Mouse (Mus musculus) lung, postnatal 0 days (tissue): ENCODE measurements around the gene Rhpn2. TPM values are rescaled to one million over a fixed set of nuclear protein-coding genes. Genes with fewer than 3 reads are reported as not detected.

ENCODE experiments used
- ATAC-seq: fragments of 200-750 bp; cut with Nextera tagmentation; 2 replicates; pipeline ENCODE4 v1.8.0; 2017; ENCODE audit warnings: moderate library complexity
- DNase-seq: peaks from one replicate; pipeline ENCODE4 v3.0.0-alpha.2; 2016; ENCODE audit warnings: low spot score
- H3K27ac ChIP-seq: fragments of 300-500 bp; sonication (generic); 2 replicates; pipeline ENCODE4 v1.5.1; 2014; ENCODE audit warnings: antibody characterized with exemption, mild to moderate bottlenecking, low read length, mixed read lengths
- H3K27me3 ChIP-seq: fragments of 300-500 bp; sonication (generic); replicated peaks from 2 replicates; pipeline ENCODE4 v1.6.1; 2014; ENCODE audit warnings: low read length, mixed read lengths; ENCODE audit not compliant: insufficient read depth
- H3K36me3 ChIP-seq: fragments of 300-500 bp; sonication (generic); 2 replicates; pipeline ENCODE4 v1.6.1; 2014; ENCODE audit warnings: low read length, mixed read lengths; ENCODE audit not compliant: insufficient read depth
- H3K4me1 ChIP-seq: fragments of 300-500 bp; sonication (generic); 2 replicates; pipeline ENCODE4 v1.6.1; 2014; ENCODE audit warnings: antibody characterized with exemption, low read depth, low read length, mixed read lengths; ENCODE audit not compliant: insufficient read depth
- H3K4me2 ChIP-seq: fragments of 300-500 bp; sonication (generic); replicated peaks from 2 replicates; pipeline ENCODE4 v1.6.1; 2014; ENCODE audit warnings: low read depth, mild to moderate bottlenecking, low read length, moderate library complexity, mixed read lengths
- H3K4me3 ChIP-seq: fragments of 300-500 bp; sonication (generic); 2 replicates; pipeline ENCODE4 v1.5.1; 2014; ENCODE audit warnings: low read depth, low read length
- H3K9ac ChIP-seq: fragments of 300-500 bp; sonication (generic); replicated peaks from 2 replicates; pipeline ENCODE4 v1.6.1; 2014; ENCODE audit warnings: low read depth, mild to moderate bottlenecking
- H3K9me3 ChIP-seq: fragments of 300-500 bp; sonication (generic); 2 replicates; pipeline ENCODE4 v1.6.1; 2016; ENCODE audit warnings: low read length, mixed read lengths
- CTCF ChIP-seq: IDR thresholded peaks from 2 replicates; pipeline ENCODE4 v1.5.1; 2016; ENCODE audit warnings: antibody characterized with exemption, mild to moderate bottlenecking
- EP300 ChIP-seq: IDR thresholded peaks from 2 replicates; pipeline ENCODE4 v1.6.1; 2016; ENCODE audit warnings: antibody characterized with exemption, mild to moderate bottlenecking, control low read depth
- WGBS: fragments of 180-500 bp; shearing (Covaris S2); extraction: QIAGEN DNeasy Blood & Tissue Kit; methylation state at CpG from one replicate; pipeline ENCODE4 v1.1.7; 2014; 5-methylcytosine and 5-hydroxymethylcytosine counted together
- polyA plus RNA-seq: library from polyadenylated mRNA; unstranded; fragments of >200 nt; fragmentation: Nextera tagmentation; extraction: Ambion mirVana; gene quantifications from 2 replicates; pipeline ENCODE4 v1.2.1, GENCODE M21; 2015

Rhpn2 gene
- polyA plus RNA-seq, 1 experiment from 2014 or later, result 4.6 TPM

DNA sequence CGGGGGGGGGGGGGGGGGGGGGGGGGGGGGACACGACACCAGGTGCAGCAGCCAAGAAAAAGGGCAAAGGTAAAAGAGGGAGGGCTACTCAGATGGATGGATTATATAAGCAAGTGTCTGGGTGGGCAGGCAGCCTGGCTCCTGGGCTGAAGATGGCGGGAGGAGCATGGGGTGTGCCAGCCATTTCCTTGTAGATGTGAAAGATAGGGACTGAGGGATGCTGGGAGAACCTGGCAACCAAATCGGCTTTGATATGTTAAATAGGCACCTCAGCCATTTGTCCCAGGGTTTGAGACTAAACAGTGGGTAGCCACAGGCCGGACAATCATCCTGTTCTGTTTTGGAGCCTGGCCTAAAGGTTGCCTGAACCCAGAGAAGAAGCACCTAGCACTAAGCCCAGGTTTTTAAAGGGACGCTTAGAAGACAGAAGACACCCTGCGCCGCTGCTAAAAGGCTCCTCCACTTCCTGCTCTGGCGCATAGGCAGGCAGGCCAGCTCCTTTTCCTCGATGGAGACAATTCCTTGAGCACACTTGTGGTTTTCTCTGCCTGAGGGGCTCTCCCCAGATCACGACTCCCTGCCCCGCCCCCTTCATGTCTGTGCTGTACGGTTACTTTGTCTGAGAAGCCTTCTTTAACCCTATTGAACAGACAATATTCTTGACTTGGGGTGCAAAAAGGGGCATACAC is 11.1 kb upstream of the Rhpn2 start:
- TF ChIP-seq EP300 (no peak), CTCF (no peak)
- no peak overlapping the region for H3K9ac ChIP-seq
- H3K4me2 ChIP-seq, result no peak overlapping the region
- no peak for ATAC-seq
- no peaks in the 10 kb centered on the region for H3K4me1 ChIP-seq
- no peak for DNase-seq
- H3K36me3 ChIP-seq, result no peaks in the 10 kb centered on the region
- 11% methylated on average over 11 of the region's 13 CpGs for WGBS
- no peaks in the 10 kb centered on the region for H3K27me3 ChIP-seq
- H3K27ac ChIP-seq, result no peak overlapping the region
- H3K4me3 ChIP-seq, result no peak overlapping the region
- no peaks in the 10 kb centered on the region for H3K9me3 ChIP-seq

DNA sequence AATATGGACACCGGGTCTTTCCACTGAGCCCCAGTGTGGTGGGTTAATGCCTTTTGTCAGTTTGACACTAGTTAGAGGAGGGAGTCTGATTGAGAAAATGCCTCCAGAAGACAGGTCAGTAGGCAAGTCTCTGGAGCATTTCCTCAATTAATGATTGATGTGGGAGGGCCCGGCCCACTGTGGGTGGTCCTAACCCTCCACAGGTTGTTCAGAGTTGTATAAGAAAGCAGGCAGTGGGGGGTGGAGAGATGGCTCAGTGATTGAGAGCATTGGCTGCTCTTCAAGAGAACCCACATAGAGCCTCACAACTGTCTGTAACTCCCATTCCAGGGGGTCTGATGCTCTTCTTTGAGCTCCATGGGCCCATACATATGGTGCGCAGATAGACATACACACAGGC is 2.4 kb upstream of the Rhpn2 start:
- Histone ChIP-seq H3K27ac (no peak overlapping the region), H3K36me3 (no peaks in the 10 kb centered on the region), H3K27me3 (0 out of 2 replicates have a peak, but pooled peaks cover 3% of the 10 kb centered on the region), H3K9me3 (no peaks in the 10 kb centered on the region), H3K4me2 (no peak overlapping the region), H3K4me3 (no peak overlapping the region), H3K9ac (no peak overlapping the region), H3K4me1 (0 out of 2 replicates have a peak, but pooled peaks cover 6% of the 10 kb centered on the region)
- DNase-seq, result no peak
- TF ChIP-seq CTCF (no peak), EP300 (no peak)
- no peak for ATAC-seq
- 62% methylated on average over 3 of the region's 3 CpGs for WGBS

DNA sequence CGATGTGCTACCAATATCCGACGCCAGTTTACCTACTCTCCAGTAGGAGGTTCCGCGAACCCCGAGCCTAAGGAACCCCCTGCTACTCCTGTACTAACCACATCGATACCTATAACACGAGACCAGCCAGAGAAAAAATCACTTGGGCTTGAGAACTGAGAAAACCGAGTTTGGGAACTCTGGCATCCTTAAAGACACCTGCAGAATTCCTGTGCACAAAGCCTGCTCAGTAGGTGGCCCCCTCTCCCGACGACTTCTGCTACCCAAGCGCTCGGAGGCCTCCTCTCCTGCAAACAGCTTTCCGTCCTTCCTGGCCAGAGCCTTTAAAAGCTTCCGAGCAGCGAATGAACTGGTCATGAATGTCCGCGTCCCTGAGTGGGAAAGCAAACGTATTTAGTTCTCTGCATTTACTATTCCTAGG is 729 bp upstream of the Rhpn2 start:
- Histone ChIP-seq H3K4me2 (peak overlapping the region; percentile 100), H3K9me3 (no peaks in the 10 kb centered on the region), H3K27ac (peak overlapping the region; percentile 22), H3K36me3 (no peaks in the 10 kb centered on the region), H3K27me3 (0 out of 2 replicates have a peak, but pooled peaks cover 3% of the 10 kb centered on the region), H3K4me1 (0 out of 2 replicates have a peak, but pooled peaks cover 6% of the 10 kb centered on the region), H3K9ac (no peak overlapping the region), H3K4me3 (peak overlapping the region; percentile 68)
- under 1% methylated on average over 19 of the region's 19 CpGs for WGBS
- TF ChIP-seq CTCF (peak; percentile 18; the same call in 1 of the 2 replicates), EP300 (no peak)
- peak; percentile 6 for ATAC-seq
- DNase-seq, result peak; percentile 43

DNA sequence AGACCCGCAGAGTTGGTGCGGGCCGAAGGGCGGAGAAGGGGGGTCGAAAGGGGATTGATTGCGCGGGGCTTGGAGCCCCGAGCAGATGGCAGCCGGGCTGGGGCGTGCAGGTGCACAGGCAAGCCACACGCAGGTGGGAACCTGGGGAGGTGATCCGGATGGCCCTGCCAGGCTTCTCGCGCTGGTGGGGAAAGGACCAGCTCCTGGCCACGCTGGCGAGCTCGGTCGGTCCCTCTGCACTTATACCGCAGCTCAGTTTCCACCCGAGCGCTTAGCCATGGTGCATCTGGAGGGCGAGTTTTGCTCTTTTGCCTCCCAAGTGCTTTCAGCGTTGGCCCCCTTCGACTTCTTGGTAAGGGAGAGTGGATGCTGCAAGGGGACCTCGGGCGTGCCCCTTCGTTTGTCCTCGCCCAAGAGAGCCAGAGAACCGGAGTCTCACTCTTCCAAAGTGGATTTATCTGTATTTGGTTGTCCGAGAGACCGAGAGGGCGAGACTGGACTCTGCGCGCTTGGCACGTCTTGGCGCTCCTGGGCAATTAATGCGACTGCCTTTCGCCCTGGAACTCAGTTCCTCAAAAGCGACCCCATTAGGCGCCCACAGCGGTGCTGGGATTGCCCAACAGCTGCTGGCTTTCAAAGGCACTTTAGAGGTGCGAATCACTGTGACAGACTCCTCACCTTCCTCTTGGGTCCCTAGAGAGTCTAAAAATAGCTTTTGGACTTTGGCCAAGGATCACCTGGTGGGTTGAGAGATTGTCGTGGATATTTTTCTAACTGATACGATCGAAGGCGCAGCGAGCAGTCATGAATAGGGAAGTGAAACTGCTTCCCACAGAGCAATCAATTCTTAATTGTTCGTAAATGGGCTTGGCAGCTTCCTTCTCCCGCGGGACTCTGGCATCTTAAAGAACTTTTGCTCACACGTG is 820 bp downstream of the Rhpn2 start:
- 0 out of 2 replicates have a peak, but pooled peaks cover 6% of the 10 kb centered on the region for H3K4me1 ChIP-seq
- TF ChIP-seq CTCF (no peak), EP300 (no peak)
- 1% methylated on average over 48 of the region's 51 CpGs for WGBS
- H3K4me2 ChIP-seq, result peak overlapping the region; percentile 100
- DNase-seq (peak; percentile 46), ATAC-seq (peak; percentile 4; the same call in 1 of the 2 replicates)
- H3K27ac ChIP-seq, result peak overlapping the region; percentile 66
- H3K27me3 ChIP-seq, result 0 out of 2 replicates have a peak, but pooled peaks cover 3% of the 10 kb centered on the region
- H3K36me3 ChIP-seq, result no peaks in the 10 kb centered on the region
- peak overlapping the region; percentile 50; the same call in 1 of the 2 replicates for H3K9ac ChIP-seq
- peak overlapping the region; percentile 68 for H3K4me3 ChIP-seq
- H3K9me3 ChIP-seq, result no peaks in the 10 kb centered on the region

DNA sequence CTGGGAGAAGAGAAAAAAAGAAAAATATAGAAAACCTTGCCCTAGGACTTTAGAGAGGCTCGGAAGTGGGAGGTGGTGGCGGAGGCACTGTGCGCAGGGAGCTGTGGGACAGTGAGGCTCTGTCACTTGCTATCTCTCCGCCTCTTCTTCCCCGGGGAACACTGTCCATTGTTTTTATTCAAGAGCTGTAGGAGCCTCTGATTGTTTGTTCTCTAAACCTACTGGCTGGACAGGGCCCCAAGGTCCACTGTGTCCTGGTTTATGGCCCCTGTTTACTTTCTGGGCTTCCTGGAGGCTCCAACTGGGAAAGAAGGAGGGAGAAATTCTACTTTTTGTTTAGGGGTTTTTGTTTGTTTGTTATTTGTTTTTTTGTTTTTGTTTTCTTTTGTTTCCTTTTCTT is 6.2 kb downstream of the Rhpn2 start:
- Histone ChIP-seq H3K36me3 (no peaks in the 10 kb centered on the region), H3K4me2 (no peak overlapping the region), H3K9ac (no peak overlapping the region), H3K4me3 (no peak overlapping the region), H3K9me3 (no peaks in the 10 kb centered on the region), H3K27ac (no peak overlapping the region), H3K4me1 (no peaks in the 10 kb centered on the region), H3K27me3 (no peaks in the 10 kb centered on the region)
- DNase-seq (no peak), ATAC-seq (no peak)
- TF ChIP-seq EP300 (no peak), CTCF (no peak)
- 51% methylated on average over 5 of the region's 5 CpGs for WGBS

DNA sequence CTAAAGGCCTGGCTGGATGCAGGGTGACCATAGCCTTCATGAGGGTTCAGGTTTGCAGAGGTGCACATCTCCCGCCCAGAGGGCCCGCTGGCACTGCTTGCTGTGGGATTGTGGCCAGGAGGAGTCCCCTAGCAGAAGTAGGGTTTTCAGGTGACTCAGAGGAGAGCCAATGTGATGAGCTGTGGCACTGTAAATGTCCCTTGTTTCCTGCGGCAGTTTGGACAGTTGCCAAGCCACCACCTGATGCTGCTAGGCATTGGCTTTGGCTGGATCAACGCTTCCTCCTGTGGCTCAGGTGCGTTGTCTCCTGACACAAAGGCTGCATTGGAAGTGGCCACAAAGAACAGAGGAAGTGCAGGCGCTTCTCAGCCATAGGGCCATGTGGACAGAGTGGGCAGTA is 7.3 kb downstream of the Rhpn2 start:
- no peak for DNase-seq

More for the DNA sequence above, 7.3 kb downstream of the Rhpn2 start:
- no peak overlapping the region for H3K9ac ChIP-seq
- 71% methylated on average over 6 of the region's 6 CpGs for WGBS
- H3K27me3 ChIP-seq, result no peaks in the 10 kb centered on the region
- no peak overlapping the region for H3K27ac ChIP-seq
- no peak overlapping the region for H3K4me3 ChIP-seq
- no peak overlapping the region for H3K4me2 ChIP-seq
- ATAC-seq, result no peak; the same call in 1 of the 2 replicates
- TF ChIP-seq CTCF (no peak), EP300 (no peak)
- H3K36me3 ChIP-seq, result no peaks in the 10 kb centered on the region
- no peaks in the 10 kb centered on the region for H3K4me1 ChIP-seq
- no peaks in the 10 kb centered on the region for H3K9me3 ChIP-seq
